Mouse (Mus musculus) testis, adult 2 months (tissue): ENCODE data around the gene Ank. TPM values are rescaled to one million over a fixed set of nuclear protein-coding genes. Genes with fewer than 3 reads are reported as not detected.
A peak's percentile ranks its signal among the peaks of the same experiment; 100 is the strongest.

Experiments used
- H3K27ac ChIP-seq: fragments of 200-500 bp; 2 replicates; pipeline ENCODE4 v1.5.1; 2012; ENCODE audit warnings: low read depth, low read length; ENCODE audit not compliant: control insufficient read depth, insufficient read depth
- H3K27me3 ChIP-seq: fragments of 200-500 bp; 2 replicates; pipeline ENCODE4 v1.6.1; 2012; ENCODE audit warnings: mild to moderate bottlenecking, low read length, moderate library complexity; ENCODE audit not compliant: control insufficient read depth, insufficient read depth
- H3K36me3 ChIP-seq: fragments of 200-500 bp; 2 replicates; pipeline ENCODE4 v1.6.1; 2012; ENCODE audit warnings: mild to moderate bottlenecking, low read length; ENCODE audit not compliant: control insufficient read depth, insufficient read depth
- H3K4me1 ChIP-seq: fragments of 200-500 bp; 2 replicates; pipeline ENCODE4 v1.6.1; 2012; ENCODE audit warnings: low read length; ENCODE audit not compliant: control insufficient read depth, insufficient read depth
- H3K4me3 ChIP-seq: fragments of 200-500 bp; 2 replicates; pipeline ENCODE4 v1.5.1; 2012; ENCODE audit warnings: low read depth, mild to moderate bottlenecking, low read length, moderate library complexity, mixed read lengths; ENCODE audit not compliant: control insufficient read depth
- CTCF ChIP-seq: fragments of 200-500 bp; IDR thresholded peaks from 2 replicates; pipeline ENCODE4 v1.5.1; 2012; ENCODE audit warnings: low read depth, mild to moderate bottlenecking, inconsistent platforms, low read length, moderate library complexity; ENCODE audit not compliant: control insufficient read depth, insufficient read depth, insufficient replicate concordance
- POLR2A ChIP-seq: fragments of 200-500 bp; IDR thresholded peaks from 2 replicates; pipeline ENCODE4 v1.6.1; 2012; ENCODE audit warnings: low read depth, mild to moderate bottlenecking, inconsistent platforms, low read length, moderate library complexity; ENCODE audit not compliant: control insufficient read depth
- polyA plus RNA-seq: library from polyadenylated mRNA; depleted of rRNA; stranded (reverse); fragments of >200 nt; gene quantifications from 2 replicates; pipeline ENCODE4 v1.2.3, GENCODE M21; 2012; rRNA removed

Gene Ank
- polyA plus RNA-seq, 1 experiment, result 9.1 TPM

DNA sequence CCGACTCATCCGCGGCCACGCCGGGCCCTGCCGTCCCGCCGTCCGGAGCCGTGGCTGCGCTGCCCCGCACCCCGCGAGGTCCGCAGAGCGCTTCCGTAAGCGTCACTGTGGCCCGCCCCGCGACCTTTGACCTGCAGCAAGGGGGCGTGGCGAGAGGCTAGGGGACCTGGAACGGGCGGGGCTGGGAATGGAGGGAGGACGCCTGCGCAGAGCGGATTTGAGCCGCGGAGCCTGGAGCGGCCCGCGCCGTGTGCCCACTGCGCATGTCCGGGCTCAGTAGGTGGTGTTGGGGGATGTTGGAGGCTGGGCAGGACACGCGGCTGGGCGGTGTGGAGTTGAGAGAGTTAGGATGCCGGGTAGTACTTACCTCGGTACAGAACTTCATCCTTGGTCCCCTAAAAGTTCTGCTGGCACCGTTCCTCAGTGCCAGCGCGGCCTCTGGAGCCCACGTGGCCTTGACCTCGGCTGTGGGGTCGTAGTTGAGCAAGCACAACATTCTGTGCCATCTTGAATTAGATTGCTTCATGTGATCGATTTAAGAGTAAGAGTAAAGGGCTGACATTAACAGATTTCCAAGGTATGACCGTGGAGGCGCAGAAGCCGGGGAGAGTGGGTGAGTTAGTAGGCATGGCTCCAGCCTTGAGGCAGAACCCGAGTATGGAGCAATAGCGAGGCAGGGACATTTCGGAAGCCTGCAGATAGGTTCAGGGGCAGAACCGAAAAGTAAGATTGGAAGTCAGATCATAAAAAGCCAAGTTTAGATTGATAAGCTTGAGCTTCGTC is 164.3 kb downstream of the Ank start, which contains the start of gene Otulin:
Gene Otulin (minus strand): TSS at position 93 of the 783 bp plus-strand sequence.
- TF ChIP-seq CTCF, result no peak
- TF ChIP-seq POLR2A, result peak; percentile 84
- no peaks in the 10 kb centered on the region for H3K27me3 ChIP-seq
- H3K4me3 ChIP-seq, result peak within 1 kb of the TSS; percentile 95
- peak within 1 kb of the TSS; percentile 70 for H3K27ac ChIP-seq
- peaks cover 5% of the 10 kb centered on the region for H3K4me1 ChIP-seq
- H3K36me3 ChIP-seq, result no peaks in the 10 kb centered on the region

GRCm38 (mm10) chr15:27633941-27634900 is 167.7 kb downstream of the Ank start:
- Histone ChIP-seq H3K36me3 (no peaks in the 10 kb centered on the region), H3K4me3 (no peak overlapping the region), H3K27ac (no peak overlapping the region), H3K27me3 (no peaks in the 10 kb centered on the region), H3K4me1 (peaks cover 5% of the 10 kb centered on the region)
- TF ChIP-seq POLR2A, result no peak
- TF ChIP-seq CTCF, result no peak

DNA sequence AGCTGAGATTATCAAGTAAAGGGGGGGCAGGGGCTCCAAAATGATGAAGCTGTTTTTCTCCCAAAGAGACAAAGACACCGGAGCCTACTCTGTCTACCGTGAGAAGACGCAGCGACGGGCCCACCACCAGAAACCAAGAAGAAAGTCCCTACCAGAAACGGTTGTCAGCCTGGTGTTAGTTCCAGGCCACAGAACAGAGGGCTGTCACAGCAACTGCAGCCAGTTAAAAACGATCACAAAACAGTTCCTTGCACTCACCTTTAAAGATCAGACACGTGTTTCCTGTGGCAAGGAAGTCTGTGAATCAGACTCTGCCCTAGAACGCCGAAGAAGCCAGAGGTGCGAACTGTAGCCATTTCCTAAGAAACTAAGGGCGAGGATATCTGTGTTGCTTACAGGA is 174.7 kb downstream of the Ank start:
- Histone ChIP-seq H3K27ac (no peak overlapping the region), H3K27me3 (no peaks in the 10 kb centered on the region), H3K4me3 (no peak overlapping the region; the same call in 1 of the 2 replicates), H3K4me1 (peaks cover 4% of the 10 kb centered on the region), H3K36me3 (no peaks in the 10 kb centered on the region)
- TF ChIP-seq CTCF (no peak), POLR2A (no peak)

DNA sequence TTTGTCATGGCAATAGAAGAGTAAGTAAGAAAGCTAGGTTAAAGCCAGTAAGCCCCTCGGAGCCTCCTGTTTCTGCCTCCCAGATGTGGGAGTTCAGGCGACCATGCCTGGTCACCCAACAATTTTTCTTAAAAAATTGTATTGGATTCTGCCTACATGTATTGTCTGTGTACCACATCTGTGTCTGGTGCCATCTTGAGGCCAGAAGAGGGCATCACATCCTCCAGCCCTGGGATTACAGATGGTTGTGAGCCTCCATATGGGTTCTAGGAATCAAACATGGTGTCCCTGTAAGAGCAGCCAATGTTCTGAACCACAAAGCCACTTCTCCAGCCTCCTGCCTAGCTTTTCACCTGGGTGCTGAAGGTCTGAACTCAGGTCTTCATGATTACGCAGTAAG is 176.4 kb downstream of the Ank start:
- no peaks in the 10 kb centered on the region for H3K27me3 ChIP-seq
- TF ChIP-seq POLR2A (no peak), CTCF (no peak)
- H3K4me3 ChIP-seq, result no peak overlapping the region
- H3K36me3 ChIP-seq, result no peaks in the 10 kb centered on the region
- H3K4me1 ChIP-seq, result peaks cover 4% of the 10 kb centered on the region
- H3K27ac ChIP-seq, result no peak overlapping the region

Other genes starting within 250 kb of the Ank start
- gene Otulin, start 164.0 kb downstream of the Ank start, polyA plus RNA-seq, result 11.2 and 12.2 TPM in 2 replicates
- gene Otulinl, start 214.9 kb downstream of the Ank start, polyA plus RNA-seq, result 2.1 and 3.1 TPM in 2 replicates